ENCODE assay signal across 27 mouse cellular contexts in the genomic region with DNA sequence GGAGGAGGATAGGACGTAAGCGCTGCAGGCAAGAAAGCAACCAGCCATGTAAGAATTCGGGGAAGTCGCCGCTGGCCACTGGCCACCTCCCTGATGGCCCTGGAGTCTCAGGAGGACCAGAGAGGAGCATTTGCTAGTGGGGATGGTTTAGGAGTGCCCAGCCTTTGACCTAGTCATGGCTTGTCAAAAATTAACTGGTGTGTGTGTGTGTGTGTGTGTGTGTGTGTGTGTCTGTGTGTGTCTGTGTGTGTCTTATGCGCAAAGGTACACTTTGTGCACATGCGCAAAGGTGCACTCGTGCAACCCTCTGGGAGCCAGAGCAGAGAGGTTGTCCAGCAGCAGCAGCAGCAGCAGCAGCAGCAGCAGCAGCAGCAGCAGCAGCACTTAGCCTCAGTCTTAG. TPM values are rescaled to one million over a fixed set of nuclear protein-coding genes. Genes with fewer than 3 reads are reported as not detected.
DNase-seq lines count a peak whose midpoint lies in the region; ATAC-seq and TF ChIP-seq lines count a peak whose summit lies in the region.
"Had no signal": no experiment of that assay in that cellular context is flagged by ENCODE, and none has a peak within 500 bp of the region (broad histone marks: within the 10 kb centered on the region; RNA-seq: fewer than 3 reads in every experiment).

No protein-coding gene starts in this region.

- no peak for TF ChIP-seq POLR2A in liver, adult 2 months (IDR thresholded peaks at IDR 0.05; ENCODE audit: extremely low read depth, insufficient read depth, low read length)

- peaks cover 2% of the 10 kb centered on the region for H3K4me1 ChIP-seq in liver, adult 2 months (ENCODE audit: control insufficient read depth, insufficient read depth, low read length)
- H3K4me1 ChIP-seq in liver, embryonic 11.5 days (replicated peaks; ENCODE audit: control insufficient read depth, insufficient read depth, low read length), result no peaks in the 10 kb centered on the region
- H3K4me1 ChIP-seq: heart, embryonic 10.5 days; heart, embryonic 13.5 days had no signal

- H3K9me3 ChIP-seq in liver, embryonic 11.5 days (ENCODE audit: control insufficient read depth, low read length), result no peaks in the 10 kb centered on the region
- H3K9me3 ChIP-seq: forebrain, embryonic 10.5 days; forebrain, embryonic 13.5 days; heart, embryonic 10.5 days; heart, embryonic 13.5 days had no signal

- 38% methylated on average over 8 of the region's 8 CpGs for WGBS in liver, adult 2 months
- whole genome bisulfite sequencing in liver, embryonic 11.5 days, result 76% methylated on average over 8 of the region's 8 CpGs

- H3K36me3 ChIP-seq in liver, adult 2 months (ENCODE audit: control insufficient read depth, insufficient read depth, low read length), result no peaks in the 10 kb centered on the region
- no peaks in the 10 kb centered on the region for H3K36me3 ChIP-seq in liver, embryonic 11.5 days (ENCODE audit: control insufficient read depth, insufficient read depth, low read length)
- H3K36me3 ChIP-seq: forebrain, embryonic 10.5 days; heart, embryonic 10.5 days; heart, embryonic 13.5 days had no signal

- no peaks in the 10 kb centered on the region for H3K27me3 ChIP-seq in liver, adult 2 months (ENCODE audit: control insufficient read depth, insufficient read depth, low read length)
- no peaks in the 10 kb centered on the region for H3K27me3 ChIP-seq in liver, embryonic 11.5 days (replicated peaks; ENCODE audit: control insufficient read depth, insufficient read depth, low read length)
- H3K27me3 ChIP-seq: forebrain, embryonic 13.5 days had no signal

- H3K9ac ChIP-seq in liver, adult 2 months (ENCODE audit: low read depth, low read length), result no peak overlapping the region
- H3K9ac ChIP-seq in liver, embryonic 11.5 days (ENCODE audit: low read depth, low read length), result no peak overlapping the region
- H3K9ac ChIP-seq: forebrain, embryonic 13.5 days; heart, embryonic 13.5 days had no signal

- DNase-seq in kidney, adult 11 months, result peak; percentile 31
- no peak for DNase-seq in kidney, postnatal 10 days
- peak; percentile 30 to 47 for DNase-seq in kidney, adult 8-10 months
- no peak for DNase-seq in kidney, postnatal 14 days
- DNase-seq in liver, adult 2 months (ENCODE audit: extremely low read depth, low read depth, low spot score), result peak; percentile 83
- DNase-seq in liver, embryonic 11.5 days (ENCODE audit: low spot score), result no peak
- peak; percentile 46 for DNase-seq in yolk sac, embryonic 10.5 days (ENCODE audit: low spot score)
- DNase-seq: adrenal gland, adult 8-10 months; adrenal gland, postnatal 25 days; cerebellum, adult 11-12 months; cerebellum, adult 9-10 months; cerebellum, postnatal 14 days; gastrocnemius, postnatal 10 days; gastrocnemius, postnatal 36 days; heart, adult 2 months; heart, postnatal 14 days; heart, postnatal 4 days had no signal

- peak overlapping the region; percentile 81 for H3K27ac ChIP-seq in liver, adult 2 months (replicated peaks; ENCODE audit: insufficient read depth, low read depth, low read length)
- no peak overlapping the region for H3K27ac ChIP-seq in liver, embryonic 11.5 days (ENCODE audit: low read depth, low read length)
- H3K27ac ChIP-seq: forebrain, embryonic 10.5 days; forebrain, embryonic 13.5 days; heart, adult 2 months; heart, embryonic 10.5 days; heart, embryonic 13.5 days had no signal

- TF ChIP-seq CTCF in liver, adult 2 months (IDR thresholded peaks at IDR 0.05; ENCODE audit: low read depth, low read length), result no peak

- peak overlapping the region; percentile 47; the same call in 1 of the 2 replicates for H3K4me3 ChIP-seq in liver, adult 2 months (ENCODE audit: insufficient read depth, low read depth, low read length)
- H3K4me3 ChIP-seq in liver, embryonic 11.5 days (ENCODE audit: low read depth, low read length), result no peak overlapping the region
- H3K4me3 ChIP-seq: forebrain, embryonic 10.5 days; forebrain, embryonic 13.5 days; heart, adult 2 months; heart, embryonic 10.5 days; heart, embryonic 13.5 days had no signal

- no peak for ATAC-seq in liver, embryonic 11.5 days (replicated peaks; ENCODE audit: low FRiP score)
- ATAC-seq: activated CD4-positive, CD25-positive, alpha-beta regulatory T cell, adult 4 months; forebrain, embryonic 13.5 days; forebrain, embryonic 16.5 days had no signal

- H3K79me2 ChIP-seq in liver, adult 2 months (ENCODE audit: control insufficient read depth, insufficient read depth, low read length), result no peaks in the 10 kb centered on the region; the same call in 1 of the 2 replicates

- no peak overlapping the region for H3K4me2 ChIP-seq in liver, embryonic 11.5 days
- H3K4me2 ChIP-seq: forebrain, embryonic 13.5 days; heart, embryonic 13.5 days had no signal

RNA-seq across cellular contexts. Expression of gene Fam186a, which starts 29.0 kb away (rescaled TPM):
- total RNA-seq in liver, adult 2 months (2014; rRNA removed), result not detected in 2 replicates
- not detected in 2 replicates for polyA plus RNA-seq in liver, adult 2 months (2012; rRNA removed)
- polyA plus RNA-seq in liver, embryonic 11.5 days (2014; fragmentation: Nextera tagmentation; extraction: Ambion mirVana), result not detected in 2 replicates
- total RNA-seq: granulocyte monocyte progenitor cell, adult 5-6 weeks had no signal
- polyA plus RNA-seq: activated CD4-positive, CD25-positive, alpha-beta regulatory T cell, adult 4 months; embryonic facial prominence, embryonic 11.5 days; embryonic facial prominence, embryonic 14.5 days; forebrain, embryonic 13.5 days; forebrain, embryonic 16.5 days; heart, embryonic 13.5 days; heart, embryonic 16.5 days had no signal

RNA-seq across cellular contexts. Expression of gene Larp4, which starts 32.0 kb away (rescaled TPM):
- total RNA-seq in liver, adult 2 months (2014; rRNA removed), result 40.5 and 48.3 TPM in 2 replicates
- 26.5 and 32.7 TPM in 2 replicates for polyA plus RNA-seq in liver, adult 2 months (2012; rRNA removed)
- 52.0 and 57.0 TPM in 2 replicates for polyA plus RNA-seq in liver, embryonic 11.5 days (2014; fragmentation: Nextera tagmentation; extraction: Ambion mirVana)

Comparison
In these comparisons a context has a peak if more than half of its experiments do, and no peak if none do; other contexts are left out.
1. DNase-seq: peak in kidney, adult 11 months (single experiment), kidney, adult 8-10 months (2 of 2), liver, adult 2 months (single experiment) and yolk sac, embryonic 10.5 days (single experiment); none in kidney, postnatal 10 days (single experiment), kidney, postnatal 14 days (single experiment) and liver, embryonic 11.5 days (single experiment).